Mouse (Mus musculus) E14TG2a.4 (cell line): ENCODE data around the gene Arpp21.

Source experiments
- CTCF ChIP-seq: conservative IDR thresholded peaks from 2 replicates; pipeline ENCODE4 v1.5.1; 2014; ENCODE audit warnings: low read length
- NANOG ChIP-seq: IDR thresholded peaks from 2 replicates; pipeline ENCODE4 v1.6.1; 2014; ENCODE audit warnings: borderline replicate concordance, low read length, mixed read lengths
- POU5F1 ChIP-seq: IDR thresholded peaks from 2 replicates; pipeline ENCODE4 v1.6.1; 2014; ENCODE audit warnings: low read length, borderline replicate concordance

DNA sequence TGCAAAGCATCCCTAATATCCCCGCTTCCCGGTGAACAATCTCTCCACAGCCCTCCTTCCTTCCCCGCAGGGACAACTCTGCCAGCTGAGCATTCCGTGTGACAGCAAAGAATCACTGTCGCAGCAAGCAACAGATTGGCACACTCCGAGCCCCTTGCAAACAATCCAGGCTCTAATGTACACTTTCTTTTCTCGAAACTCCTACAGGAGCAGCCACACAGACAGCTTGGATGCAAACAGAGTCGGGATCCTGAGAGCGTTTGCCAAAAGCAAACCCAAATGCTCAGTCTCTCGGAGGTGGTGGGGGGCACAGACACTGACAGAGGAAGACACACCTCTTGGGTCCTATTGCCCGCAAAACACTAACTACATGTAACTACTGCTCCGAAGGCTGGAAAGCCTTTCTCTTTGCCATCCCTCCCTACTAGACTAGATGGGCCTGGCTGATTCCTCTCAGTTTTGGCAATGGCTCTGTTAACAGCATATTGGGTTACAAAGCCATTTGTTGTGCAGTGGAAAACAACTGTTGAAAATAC, 47.3 kb downstream of the Arpp21 start:
- TF ChIP-seq CTCF (no peak), NANOG (no peak), POU5F1 (no peak)
